Mouse (Mus musculus) common myeloid progenitor, adult 5-6 weeks (primary cell): ENCODE measurements at regions not wholly inside any gene's neighbourhood (a gene's known extent, or its start where the extent isn't known, plus 50 kb on each side); places are given as distances from the start of the nearest gene placed in this dataset.
"Not testable (repeated sequence)": the region's sequence is repeated elsewhere in the genome, so short reads cannot be mapped to it uniquely, and the experiment has no call there.

Source experiments
- ATAC-seq: replicated peaks from 2 replicates; pipeline ENCODE4 v1.8.0; 2016; ENCODE audit warnings: low read depth, mild to moderate bottlenecking, moderate TSS enrichment, inconsistent platforms; ENCODE audit not compliant: poor library complexity, severe bottlenecking

DNA sequence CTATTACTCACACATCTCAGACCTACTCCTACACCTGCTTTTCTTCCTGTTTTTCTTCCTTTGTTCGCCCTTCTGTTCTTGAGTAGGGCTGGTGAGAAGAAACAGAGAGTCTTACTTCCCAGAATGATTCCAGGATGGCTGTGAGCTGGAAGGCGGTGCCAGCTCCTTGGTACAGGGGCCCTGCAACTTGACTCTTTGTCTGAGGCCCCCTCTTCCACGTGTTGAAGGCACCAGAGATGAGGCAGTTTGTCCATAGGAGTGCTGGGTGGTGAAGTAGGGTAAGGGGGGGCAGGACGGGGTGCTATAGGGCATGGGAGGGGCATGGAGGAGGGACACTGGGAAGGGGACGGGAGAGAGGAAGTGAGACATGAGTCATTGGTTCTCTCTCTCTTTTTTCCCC, 60.8 kb downstream of the Dmrta2 start:
- no peak for ATAC-seq

GRCm38 (mm10) chr4:110044851-110045618, 67.2 kb downstream of the Dmrta2 start:
- no peak for ATAC-seq

DNA sequence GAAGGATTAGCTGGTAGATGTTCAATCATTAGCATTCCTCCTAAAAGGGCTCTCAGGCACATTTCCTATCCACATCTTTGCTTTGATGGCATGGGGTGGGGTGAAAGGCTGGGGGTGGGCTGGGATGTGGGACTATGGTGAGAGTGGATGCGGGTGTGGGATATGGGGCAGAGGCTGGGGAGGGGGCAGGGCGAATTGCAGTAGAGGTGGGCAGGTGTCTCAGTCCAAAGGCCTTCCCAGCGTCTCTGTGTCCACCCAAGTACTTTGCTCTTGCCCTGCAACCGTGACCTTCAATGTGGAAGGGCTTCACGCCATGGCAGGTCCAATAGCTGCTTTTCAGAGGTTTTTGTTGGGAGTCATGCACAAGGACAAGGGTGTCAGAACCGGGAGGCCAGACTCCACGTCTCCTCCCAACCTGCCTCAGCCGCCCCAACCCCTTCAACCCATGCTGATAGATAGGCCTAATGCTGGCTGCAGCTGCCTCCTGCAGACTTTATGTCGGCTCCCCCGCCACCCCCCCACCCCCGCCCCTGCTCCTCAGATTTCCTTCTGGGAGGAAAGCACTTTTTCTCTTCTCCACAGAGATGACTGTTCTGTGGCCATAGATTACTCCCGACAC, 67.9 kb downstream of the Dmrta2 start:
- ATAC-seq: no peak

GRCm38 (mm10) chr4:110046270-110046651, 68.4 kb downstream of the Dmrta2 start:
- no peak for ATAC-seq

GRCm38 (mm10) chr4:110050393-110051280, 72.8 kb downstream of the Dmrta2 start:
- peak; percentile 96 for ATAC-seq

DNA sequence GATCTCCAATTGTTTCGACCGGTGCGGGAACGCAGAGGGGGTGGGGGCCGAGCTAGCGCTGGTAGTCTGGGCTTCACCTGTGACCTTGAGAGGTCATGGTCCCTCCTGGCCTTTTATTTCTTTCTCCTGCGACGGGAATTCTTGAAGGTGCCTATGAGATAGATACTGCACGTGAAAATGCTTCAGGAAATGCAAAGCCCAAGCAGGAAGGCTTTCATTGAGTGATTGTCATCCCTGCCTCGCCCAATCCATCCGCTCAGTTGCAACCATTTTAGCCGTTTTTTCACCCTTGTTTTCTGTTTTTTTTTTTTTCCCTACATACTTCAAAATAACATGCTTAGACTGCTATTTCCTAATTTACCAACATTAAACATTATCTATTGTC, 73.4 kb downstream of the Dmrta2 start:
- ATAC-seq: no peak

- ATAC-seq: no peak
These were observed 74.0 kb downstream of the Dmrta2 start for GRCm38 (mm10) chr4:110051872-110052271.

GRCm38 (mm10) chr4:110052998-110053397, 75.1 kb downstream of the Dmrta2 start:
- ATAC-seq: no peak

- ATAC-seq: no peak
These were observed 96.0 kb downstream of the Dmrta2 start for GRCm38 (mm10) chr4:110073836-110074235.

DNA sequence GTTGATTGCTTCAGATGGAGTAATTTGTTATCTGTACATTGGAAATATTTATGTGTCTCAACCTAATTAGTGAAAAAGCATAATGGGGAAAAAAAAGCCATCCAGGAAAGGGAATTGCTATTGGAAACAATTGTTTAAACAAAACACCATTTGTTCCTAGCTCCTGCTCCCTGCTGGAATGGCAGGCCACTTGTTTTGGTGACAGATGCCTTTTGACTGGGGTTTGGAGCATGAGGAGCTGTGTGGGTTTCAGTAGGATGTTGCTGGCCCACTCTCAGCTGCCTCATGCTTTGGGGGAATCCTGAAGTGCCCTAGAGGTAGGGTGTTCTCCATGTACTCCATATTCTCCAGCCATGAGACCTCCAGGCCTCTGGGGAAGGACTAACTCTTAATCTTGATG, 105.5 kb downstream of the Dmrta2 start:
- no peak for ATAC-seq

DNA sequence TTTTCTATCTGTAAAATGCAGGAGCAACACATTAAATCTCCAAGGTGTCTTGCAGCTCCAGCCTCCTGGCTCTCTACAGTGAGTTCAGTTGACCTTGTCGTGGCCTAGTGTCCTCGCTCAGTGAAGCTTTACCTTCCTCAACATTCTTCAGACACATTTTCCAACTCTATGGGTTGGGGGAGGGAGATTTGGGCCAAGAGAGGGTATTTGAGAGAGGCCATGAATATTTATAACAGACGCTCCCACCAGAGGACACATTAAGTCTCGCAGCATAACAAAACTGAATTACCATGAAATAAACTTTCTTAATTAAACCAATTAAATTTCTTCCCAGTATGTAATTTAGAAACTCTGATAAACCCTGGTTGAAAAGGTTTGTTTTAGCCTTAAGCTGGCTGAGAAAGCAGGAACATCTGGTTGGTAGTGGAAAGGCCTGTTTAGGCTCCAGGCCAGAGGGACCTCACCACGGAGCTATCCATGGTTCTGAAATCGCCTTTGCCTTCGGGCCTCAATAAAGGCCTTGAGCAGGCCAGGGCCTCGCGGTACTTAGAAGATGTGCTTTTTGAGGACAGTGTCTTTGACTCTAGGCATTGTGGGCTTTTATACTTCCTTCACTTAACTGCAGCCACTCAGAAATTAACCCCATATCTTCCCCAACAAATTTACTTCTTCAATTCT, 109.9 kb downstream of the Dmrta2 start:
- peak; percentile 71; the same call in 1 of the 2 replicates for ATAC-seq

DNA sequence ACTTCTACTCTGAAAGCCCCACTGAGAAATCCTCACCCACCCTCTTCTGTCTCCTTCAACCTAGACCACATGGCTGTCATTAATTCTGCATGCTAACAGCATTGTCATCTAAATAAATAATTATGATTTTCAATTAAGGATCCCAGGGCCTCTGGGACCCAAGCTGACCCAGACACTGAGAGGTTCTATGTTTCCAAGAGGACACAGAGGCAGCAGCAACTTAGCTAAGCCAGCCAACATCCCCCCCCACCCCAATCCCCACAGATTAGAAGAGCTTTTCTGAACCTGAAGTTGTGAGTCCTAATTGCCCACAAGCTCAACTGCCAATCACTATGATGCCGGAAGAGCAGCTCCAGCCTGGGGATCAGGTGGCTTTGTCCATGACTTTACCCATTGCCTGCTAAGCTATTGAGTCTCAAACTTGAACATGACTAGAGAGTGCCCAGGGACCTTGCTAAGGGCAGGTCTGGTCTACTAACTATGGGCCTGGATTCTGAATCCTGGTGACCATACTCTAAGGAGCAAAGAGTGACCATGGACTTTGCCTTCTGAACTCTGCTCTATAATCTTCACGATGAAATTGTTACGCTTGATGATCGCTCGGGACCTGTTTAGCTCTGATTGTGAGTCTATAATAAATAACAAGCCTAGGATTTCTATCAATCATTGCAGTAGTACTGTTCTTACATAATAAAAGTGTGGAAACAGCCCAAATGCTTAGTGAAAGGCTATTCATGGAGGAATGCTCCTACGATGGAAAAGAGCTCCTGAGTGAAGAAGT, 115.4 kb downstream of the Dmrta2 start:
- ATAC-seq: no peak

- no peak for ATAC-seq
These were observed 116.7 kb downstream of the Dmrta2 start for GRCm38 (mm10) chr4:110094541-110094940.

DNA sequence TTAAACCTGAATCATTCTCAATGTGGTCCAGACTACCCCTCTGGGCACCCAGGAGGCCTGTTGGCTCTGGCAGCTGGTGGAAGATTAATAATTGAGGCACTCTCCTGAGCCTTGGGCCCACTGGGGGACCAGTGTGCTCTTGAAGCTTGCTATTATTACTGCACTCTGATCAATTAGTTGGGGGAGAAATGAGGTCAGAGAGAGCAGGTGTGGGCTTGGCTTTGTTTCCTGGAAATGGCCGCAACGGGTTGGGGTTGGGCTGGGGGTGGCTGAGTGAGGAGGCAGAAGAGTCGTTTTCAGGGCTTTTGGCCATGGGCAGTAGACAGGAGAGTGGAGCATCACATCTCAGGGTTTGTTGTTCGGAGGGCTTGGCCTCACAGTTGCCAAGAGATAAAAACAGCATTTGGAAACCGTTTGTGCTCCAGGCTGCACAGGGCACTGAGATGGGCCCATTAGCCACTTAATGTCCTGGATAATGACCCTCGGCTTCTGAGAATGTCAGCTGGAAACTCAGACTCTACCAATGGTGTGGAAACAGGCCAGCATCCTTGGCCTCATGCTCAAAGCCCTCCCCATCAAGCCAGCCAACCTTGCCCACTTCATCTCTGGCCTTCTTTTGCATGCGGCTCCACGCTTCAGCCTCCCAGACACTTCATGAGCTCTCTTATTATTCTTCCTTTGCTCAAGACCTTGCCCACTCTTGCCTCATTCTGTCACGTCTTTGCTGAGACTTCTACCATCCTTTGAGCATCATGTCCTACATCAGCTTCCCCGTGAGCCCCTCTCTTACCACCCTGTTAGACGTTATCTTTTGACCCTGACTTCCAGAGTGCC, 118.1 kb downstream of the Dmrta2 start:
- ATAC-seq: no peak

DNA sequence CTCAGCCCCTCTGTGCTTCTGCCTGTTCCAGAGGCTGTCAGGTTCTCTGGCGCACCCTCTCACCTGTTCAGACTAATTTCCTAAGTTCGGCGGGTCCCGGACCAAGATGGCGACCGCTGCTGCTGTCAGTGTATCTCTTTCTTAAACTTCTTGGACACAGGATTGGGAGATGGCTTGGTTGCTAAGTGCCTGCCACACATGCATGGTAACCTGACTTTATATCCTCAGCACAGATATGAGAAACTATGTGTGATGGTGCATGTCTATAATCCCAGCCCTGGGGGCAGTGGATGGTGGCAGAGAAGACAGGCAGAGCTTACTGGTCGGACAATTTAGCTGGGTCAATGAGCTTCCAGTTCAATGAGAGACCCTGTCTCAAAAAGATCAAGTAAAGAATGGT, 126.3 kb downstream of the Dmrta2 start:
- not testable (repeated sequence) for ATAC-seq

GRCm38 (mm10) chr4:110106620-110107243, 128.9 kb downstream of the Dmrta2 start:
- no peak for ATAC-seq

DNA sequence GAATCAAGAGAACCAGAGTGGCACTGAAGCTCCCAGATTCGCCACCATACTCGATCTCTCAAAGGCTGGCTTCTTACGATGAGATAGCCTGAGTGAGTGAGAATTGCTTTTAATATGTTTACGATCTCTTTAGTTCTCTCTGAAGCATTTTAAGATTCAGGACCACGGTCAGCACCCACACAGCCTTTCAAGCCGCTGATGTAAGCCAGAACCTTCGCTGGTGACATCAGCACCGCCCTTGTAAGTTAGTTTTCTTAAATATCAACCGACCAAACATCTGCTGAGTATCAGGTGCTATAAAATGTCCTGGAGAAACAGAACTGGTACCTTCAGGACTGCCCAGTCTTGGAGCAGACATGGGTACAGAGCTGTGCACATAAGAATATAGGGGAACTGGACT, 141.6 kb downstream of the Dmrta2 start:
- ATAC-seq: no peak

DNA sequence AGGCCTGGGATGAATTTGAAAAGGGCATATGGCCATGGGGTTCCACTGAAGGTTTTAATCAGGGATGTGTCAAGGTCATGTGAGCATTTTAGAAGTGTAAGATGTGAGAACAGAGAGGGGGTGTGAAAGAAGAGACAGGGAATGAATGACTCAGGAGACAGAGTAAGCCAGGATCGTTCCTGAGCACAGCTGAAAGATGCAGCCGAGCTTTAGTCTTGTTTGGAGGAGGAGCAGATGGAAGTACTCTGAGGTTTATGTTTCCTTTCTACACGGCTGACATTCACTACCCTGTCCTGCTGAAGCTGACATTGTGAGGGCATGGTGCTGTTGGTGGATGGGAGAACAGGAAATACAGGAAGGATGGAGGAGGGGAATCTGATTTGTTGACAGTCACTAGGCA, 142.0 kb downstream of the Dmrta2 start:
- no peak for ATAC-seq
